In the genomic region with DNA sequence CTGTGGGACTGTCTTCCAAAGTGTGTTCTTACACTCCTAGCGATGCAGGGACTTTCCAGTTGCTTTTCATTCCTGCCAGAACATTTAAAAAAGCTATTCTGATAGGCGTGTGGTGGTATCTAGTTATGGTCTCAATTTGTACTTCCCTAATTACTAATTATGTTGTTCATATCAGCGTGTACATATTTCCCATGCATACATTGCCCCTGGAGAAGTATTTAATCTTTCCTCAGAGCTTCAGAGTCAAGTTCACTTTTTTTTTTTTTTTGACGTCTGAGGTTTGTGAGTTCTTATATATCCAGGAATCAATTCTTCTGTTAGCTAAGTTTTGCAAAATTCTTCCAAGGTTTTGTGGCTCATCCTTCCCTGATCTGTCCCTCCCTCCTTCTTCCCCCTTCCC, we compare ENCODE assay signal across 38 mouse cellular contexts. TPM values are rescaled to one million over a fixed set of nuclear protein-coding genes. Genes with fewer than 3 reads are reported as not detected.
"Had no signal": no experiment of that assay in that cellular context is flagged by ENCODE, and none has a peak within 500 bp of the region (broad histone marks: within the 10 kb centered on the region; RNA-seq: fewer than 3 reads in every experiment).

No protein-coding gene starts in this region.

- H3K4me1 ChIP-seq: embryonic facial prominence, embryonic 10.5 days; embryonic facial prominence, embryonic 12.5 days; embryonic facial prominence, embryonic 13.5 days; embryonic facial prominence, embryonic 15.5 days; forebrain, embryonic 12.5 days; forebrain, embryonic 13.5 days; forebrain, embryonic 15.5 days had no signal

- H3K9me3 ChIP-seq: embryonic facial prominence, embryonic 10.5 days; embryonic facial prominence, embryonic 12.5 days; embryonic facial prominence, embryonic 13.5 days; embryonic facial prominence, embryonic 15.5 days; forebrain, embryonic 10.5 days; forebrain, embryonic 12.5 days; forebrain, embryonic 13.5 days; forebrain, embryonic 15.5 days had no signal

- H3K4me3 ChIP-seq: embryonic facial prominence, embryonic 10.5 days; embryonic facial prominence, embryonic 12.5 days; embryonic facial prominence, embryonic 13.5 days; embryonic facial prominence, embryonic 15.5 days; erythroblast, embryonic 14.5 days; forebrain, embryonic 10.5 days; forebrain, embryonic 12.5 days; forebrain, embryonic 13.5 days; forebrain, embryonic 15.5 days; gastrocnemius, adult 2 months; heart, adult 2 months had no signal

- H3K27me3 ChIP-seq: embryonic facial prominence, embryonic 12.5 days; embryonic facial prominence, embryonic 13.5 days; embryonic facial prominence, embryonic 15.5 days; forebrain, embryonic 12.5 days; forebrain, embryonic 13.5 days; forebrain, embryonic 15.5 days had no signal

- DNase-seq: cerebellum, adult 9-10 months; cerebellum, adult 9-11 months; cerebellum, postnatal 10 days; cerebellum, postnatal 14 days; cerebellum, postnatal 25 days; cerebellum, postnatal 36 days; embryo, embryonic 11 days; forebrain, postnatal 0 days; gastrocnemius, adult 2 months; gastrocnemius, postnatal 10 days; gastrocnemius, postnatal 14 days; gastrocnemius, postnatal 25 days; gastrocnemius, postnatal 36 days; heart, adult 18-20 months; heart, adult 2 months had no signal

- H3K9ac ChIP-seq: embryonic facial prominence, embryonic 12.5 days; embryonic facial prominence, embryonic 13.5 days; embryonic facial prominence, embryonic 15.5 days; forebrain, embryonic 12.5 days; forebrain, embryonic 13.5 days; forebrain, embryonic 15.5 days; forebrain, postnatal 0 days had no signal

- ATAC-seq: forebrain, embryonic 13.5 days; forebrain, embryonic 14.5 days; forebrain, embryonic 15.5 days; forebrain, embryonic 16.5 days; forebrain, postnatal 0 days had no signal

- H3K27ac ChIP-seq: embryonic facial prominence, embryonic 10.5 days; embryonic facial prominence, embryonic 12.5 days; embryonic facial prominence, embryonic 13.5 days; embryonic facial prominence, embryonic 15.5 days; forebrain, embryonic 10.5 days; forebrain, embryonic 12.5 days; forebrain, embryonic 13.5 days; forebrain, embryonic 15.5 days; gastrocnemius, adult 2 months; heart, adult 2 months had no signal

- H3K36me3 ChIP-seq: embryonic facial prominence, embryonic 10.5 days; embryonic facial prominence, embryonic 12.5 days; embryonic facial prominence, embryonic 13.5 days; embryonic facial prominence, embryonic 15.5 days; forebrain, embryonic 10.5 days; forebrain, embryonic 12.5 days; forebrain, embryonic 15.5 days had no signal

RNA-seq across cellular contexts. Expression of gene Rpl36-ps4, which starts 15.4 kb away (rescaled TPM):
- total RNA-seq: common myeloid progenitor, adult 5-6 weeks; forebrain, postnatal 0 days; gastrocnemius, adult 18-20 months; gastrocnemius, adult 2 months; gastrocnemius, adult 8-10 months; gastrocnemius, postnatal 10 days; gastrocnemius, postnatal 14 days; gastrocnemius, postnatal 25 days; gastrocnemius, postnatal 36 days; gastrocnemius, postnatal 4 days; granulocyte monocyte progenitor cell, adult 5-6 weeks; heart, adult 18-20 months; heart, adult 2 months; heart, adult 8-10 months had no signal
- polyA plus RNA-seq: cortical plate, adult 2 months; embryonic facial prominence, embryonic 10.5 days; embryonic facial prominence, embryonic 11.5 days; embryonic facial prominence, embryonic 12.5 days; embryonic facial prominence, embryonic 13.5 days; embryonic facial prominence, embryonic 14.5 days; embryonic facial prominence, embryonic 15.5 days; erythroblast, embryonic 14.5 days; forebrain, embryonic 10.5 days; forebrain, embryonic 11.5 days; forebrain, embryonic 12.5 days; forebrain, embryonic 13.5 days; forebrain, embryonic 14.5 days; forebrain, embryonic 15.5 days; forebrain, embryonic 16.5 days; forebrain, postnatal 0 days; frontal cortex, adult 2 months; gonadal fat pad, adult 2 months; heart, adult 2 months had no signal
